Comparison of ENCODE assay signal across 9 mouse cellular contexts in the genomic region with DNA sequence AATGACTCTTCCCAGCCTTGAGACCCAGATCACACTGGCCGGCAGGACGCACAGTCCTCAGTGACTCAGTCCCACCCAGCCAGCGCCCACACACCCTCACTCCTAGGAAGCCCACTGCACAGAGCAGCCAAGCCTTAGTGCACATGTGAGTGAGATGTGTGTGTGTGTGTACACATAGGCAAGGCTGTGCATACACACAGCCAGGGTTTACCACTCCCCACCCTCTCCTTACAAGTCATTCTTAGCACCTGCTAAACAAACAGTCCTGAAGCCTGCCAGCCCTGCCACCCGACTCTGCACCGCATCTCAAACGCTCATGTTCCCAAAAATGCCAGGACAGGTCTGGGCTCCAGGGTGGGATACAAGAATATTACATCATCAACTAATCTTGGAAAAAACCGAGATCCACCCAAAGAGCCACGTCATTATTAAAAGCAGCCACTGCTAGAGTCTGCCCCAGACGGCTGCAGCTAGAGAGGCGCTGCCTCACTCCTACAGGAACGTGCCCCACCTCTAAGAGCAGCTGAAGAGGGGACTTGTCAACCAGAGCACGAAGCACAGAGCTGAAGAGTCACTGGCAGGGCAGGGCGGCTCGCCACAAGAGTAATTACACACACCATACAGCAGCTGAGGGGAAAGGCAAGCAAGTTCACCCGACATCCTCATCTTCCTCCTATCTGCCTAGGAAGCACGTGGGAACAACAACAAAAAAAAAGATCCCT. TPM values are rescaled to one million over a fixed set of nuclear protein-coding genes. Genes with fewer than 3 reads are reported as not detected.
DNase-seq lines count a peak whose midpoint lies in the region; ATAC-seq and TF ChIP-seq lines count a peak whose summit lies in the region.
"Had no signal": no experiment of that assay in that cellular context is flagged by ENCODE, and none has a peak within 500 bp of the region (broad histone marks: within the 10 kb centered on the region; RNA-seq: fewer than 3 reads in every experiment).

No protein-coding gene starts in this region.

- H3K27me3 ChIP-seq in forebrain, embryonic 16.5 days (replicated peaks; ENCODE audit: control insufficient read depth, insufficient read depth, low read length): no peaks in the 10 kb centered on the region
- H3K27me3 ChIP-seq in limb, embryonic 14.5 days (ENCODE audit: control insufficient read depth, insufficient read depth, low read length): no peaks in the 10 kb centered on the region
- H3K27me3 ChIP-seq: limb, embryonic 13.5 days had no signal

- no peak overlapping the region for H3K4me3 ChIP-seq in forebrain, embryonic 16.5 days (replicated peaks; ENCODE audit: low read length)
- no peak overlapping the region for H3K4me3 ChIP-seq in limb, embryonic 14.5 days (replicated peaks; ENCODE audit: low read length)
- H3K4me3 ChIP-seq in olfactory bulb, adult 2 months (ENCODE audit: insufficient read depth, low read depth, low read length): no peak overlapping the region
- H3K4me3 ChIP-seq: limb, embryonic 13.5 days had no signal

- 8% methylated on average over 16 of the region's 16 CpGs for WGBS in forebrain, embryonic 16.5 days
- WGBS in limb, embryonic 14.5 days: 35% methylated on average over 16 of the region's 16 CpGs
- 25% methylated on average over 16 of the region's 16 CpGs for WGBS in olfactory bulb, adult 2 months

- peaks cover 57% of the 10 kb centered on the region for H3K4me1 ChIP-seq in forebrain, embryonic 16.5 days (replicated peaks; ENCODE audit: control insufficient read depth, insufficient read depth, low read length)
- H3K4me1 ChIP-seq in limb, embryonic 14.5 days (ENCODE audit: control insufficient read depth, insufficient read depth, low read length): peaks cover 51% of the 10 kb centered on the region
- H3K4me1 ChIP-seq in olfactory bulb, adult 2 months (ENCODE audit: control insufficient read depth, insufficient read depth, low read length): peaks cover 63% of the 10 kb centered on the region

- no peak for TF ChIP-seq POLR2A in limb, embryonic 14.5 days (IDR thresholded peaks at IDR 0.05; ENCODE audit: borderline replicate concordance, extremely low read depth, insufficient read depth, insufficient read length)
- TF ChIP-seq POLR2A in olfactory bulb, adult 2 months (IDR thresholded peaks at IDR 0.05; ENCODE audit: insufficient read depth, low read depth, low read length): no peak

- H3K4me2 ChIP-seq in forebrain, embryonic 16.5 days (ENCODE audit: low read length): peak overlapping the region; percentile 39
- no peak overlapping the region for H3K4me2 ChIP-seq in limb, embryonic 14.5 days (replicated peaks; ENCODE audit: low read depth, low read length, severe bottlenecking)
- H3K4me2 ChIP-seq: limb, embryonic 13.5 days had no signal

- peak overlapping the region; percentile 37 for H3K9ac ChIP-seq in forebrain, embryonic 16.5 days (replicated peaks; ENCODE audit: low read depth, low read length)
- peak overlapping the region; percentile 21; the same call in 1 of the 2 replicates for H3K9ac ChIP-seq in limb, embryonic 14.5 days (ENCODE audit: low read depth, low read length, severe bottlenecking)

- H3K36me3 ChIP-seq in forebrain, embryonic 16.5 days (ENCODE audit: control insufficient read depth, insufficient read depth): no peaks in the 10 kb centered on the region
- no peaks in the 10 kb centered on the region for H3K36me3 ChIP-seq in limb, embryonic 14.5 days (ENCODE audit: control insufficient read depth, insufficient read depth, low read length)
- H3K36me3 ChIP-seq: limb, embryonic 13.5 days had no signal

- TF ChIP-seq CTCF in olfactory bulb, adult 2 months (IDR thresholded peaks at IDR 0.05; ENCODE audit: insufficient read depth, low read depth, low read length): no peak

- peak; percentile 70 for ATAC-seq in forebrain, embryonic 16.5 days
- ATAC-seq in limb, embryonic 14.5 days (ENCODE audit: low FRiP score, low read depth): peak; percentile 54

- H3K27ac ChIP-seq in forebrain, embryonic 16.5 days (ENCODE audit: low read length): peak overlapping the region; percentile 46
- no peak overlapping the region for H3K27ac ChIP-seq in limb, embryonic 14.5 days (replicated peaks; ENCODE audit: low read depth, low read length)
- H3K27ac ChIP-seq in olfactory bulb, adult 2 months (ENCODE audit: insufficient read depth, low read depth, low read length): peak overlapping the region; percentile 57
- H3K27ac ChIP-seq: limb, embryonic 13.5 days had no signal

- peak; percentile 54 for DNase-seq in thymus, postnatal 4 days
- DNase-seq in thymus, postnatal 36 days: no peak
- DNase-seq in limb, embryonic 14.5 days (ENCODE audit: low spot score): no peak
- no peak for DNase-seq in urinary bladder, postnatal 25 days (ENCODE audit: low spot score)
- DNase-seq in urinary bladder, adult 2 months (ENCODE audit: low spot score): no peak
- DNase-seq in ovary, postnatal 10 days (ENCODE audit: low spot score): no peak

- no peaks in the 10 kb centered on the region for H3K9me3 ChIP-seq in forebrain, embryonic 16.5 days (ENCODE audit: control insufficient read depth, low read length)
- H3K9me3 ChIP-seq in limb, embryonic 14.5 days (ENCODE audit: control insufficient read depth, low read length): no peaks in the 10 kb centered on the region
- H3K9me3 ChIP-seq: limb, embryonic 13.5 days had no signal

RNA-seq across cellular contexts. Expression of a gene that starts 12.7 kb away (rescaled TPM):
- 11.9 and 13.1 TPM in 2 replicates for polyA plus RNA-seq in forebrain, embryonic 16.5 days (2015; fragmentation: Nextera tagmentation; extraction: Ambion mirVana)
- 19.6 and 23.8 TPM in 2 replicates for polyA plus RNA-seq in limb, embryonic 14.5 days (2012; rRNA removed)
- 5.9 and 6.2 TPM in 2 replicates for polyA plus RNA-seq in limb, embryonic 14.5 days (2014; fragmentation: Nextera tagmentation; extraction: Ambion mirVana)
- not detected in 2 replicates for polyA plus RNA-seq in olfactory bulb, adult 2 months (2012; ENCODE audit: insufficient read depth, insufficient read length, low replicate concordance, missing spikeins)
- 24.7 and 25.8 TPM in 2 replicates for polyA plus RNA-seq in urinary bladder, adult 2 months (2012; rRNA removed)

RNA-seq across cellular contexts. Expression of a gene that starts 28.0 kb away (rescaled TPM):
- polyA plus RNA-seq in forebrain, embryonic 16.5 days (2015; fragmentation: Nextera tagmentation; extraction: Ambion mirVana): 31.6 and 34.3 TPM in 2 replicates
- polyA plus RNA-seq in limb, embryonic 14.5 days (2012; rRNA removed): 12.5 and 13.0 TPM in 2 replicates
- 9.9 and 13.7 TPM in 2 replicates for polyA plus RNA-seq in limb, embryonic 14.5 days (2014; fragmentation: Nextera tagmentation; extraction: Ambion mirVana)
- not detected in 2 replicates for polyA plus RNA-seq in olfactory bulb, adult 2 months (2012; ENCODE audit: insufficient read depth, insufficient read length, low replicate concordance, missing spikeins)
- polyA plus RNA-seq in urinary bladder, adult 2 months (2012; rRNA removed): 8.0 and 10.2 TPM in 2 replicates
